Mouse (Mus musculus) activated CD4-positive, CD25-positive, alpha-beta regulatory T cell, adult 4 months (primary cell): ENCODE results near the gene Fam196b. TPM values are rescaled to one million over a fixed set of nuclear protein-coding genes. Genes with fewer than 3 reads are reported as not detected.

Experiments used
- ATAC-seq: one replicate; pipeline ENCODE4 v1.8.0; 2017
- polyA plus RNA-seq, 2 experiments: library from polyadenylated mRNA; unstranded; fragments of 100-300 nt; shearing (Covaris generic); gene quantifications; one replicate each; pipeline ENCODE4 v1.2.1; 2017

The Fam196b gene
- 1 to 10 TPM; 5.7 to 6.7 TPM for polyA plus RNA-seq

GRCm38 (mm10) chr11:34314534-34315379 is at the start of gene Fam196b:
Fam196b (plus strand) TSS chr11:34314822.
- ATAC-seq = no peak

GRCm38 (mm10) chr11:34272016-34272415 is 42.6 kb upstream of the Fam196b start:
- no peak for ATAC-seq

GRCm38 (mm10) chr11:34275941-34276340 is 38.7 kb upstream of the Fam196b start:
- ATAC-seq = no peak

- ATAC-seq = no peak
These were observed 38.1 kb upstream of the Fam196b start for GRCm38 (mm10) chr11:34276363-34277046.

- ATAC-seq = no peak
These were observed 37.6 kb upstream of the Fam196b start for GRCm38 (mm10) chr11:34277047-34277445.

- ATAC-seq = no peak
These were observed 30.4 kb upstream of the Fam196b start for GRCm38 (mm10) chr11:34284124-34284808.

GRCm38 (mm10) chr11:34290265-34290664 is 24.4 kb upstream of the Fam196b start:
- ATAC-seq = no peak

GRCm38 (mm10) chr11:34290708-34291107 is 23.9 kb upstream of the Fam196b start:
- no peak for ATAC-seq

GRCm38 (mm10) chr11:34291304-34291703 is 23.3 kb upstream of the Fam196b start:
- ATAC-seq = no peak

GRCm38 (mm10) chr11:34297698-34298378 is 16.8 kb upstream of the Fam196b start:
- ATAC-seq = no peak

GRCm38 (mm10) chr11:34299550-34299949 is 15.1 kb upstream of the Fam196b start:
- no peak for ATAC-seq

- no peak for ATAC-seq
These were observed 14.6 kb upstream of the Fam196b start for GRCm38 (mm10) chr11:34300064-34300463.

GRCm38 (mm10) chr11:34306231-34306630 is 8.4 kb upstream of the Fam196b start:
- ATAC-seq = no peak

- ATAC-seq = no peak
These were observed 5.9 kb upstream of the Fam196b start for GRCm38 (mm10) chr11:34308731-34309130.

- no peak for ATAC-seq
These were observed 5.3 kb upstream of the Fam196b start for GRCm38 (mm10) chr11:34309360-34309759.

GRCm38 (mm10) chr11:34311717-34312116 is 2.9 kb upstream of the Fam196b start:
- no peak for ATAC-seq

GRCm38 (mm10) chr11:34312208-34312607 is 2.4 kb upstream of the Fam196b start:
- ATAC-seq = no peak

GRCm38 (mm10) chr11:34315383-34315782 is 761 bp downstream of the Fam196b start:
- ATAC-seq = no peak

- no peak for ATAC-seq
These were observed 1.6 kb downstream of the Fam196b start for GRCm38 (mm10) chr11:34316176-34316575.

GRCm38 (mm10) chr11:34317001-34317400 is 2.4 kb downstream of the Fam196b start:
- ATAC-seq = no peak

- no peak for ATAC-seq
These were observed 4.7 kb downstream of the Fam196b start for GRCm38 (mm10) chr11:34319282-34319681.

GRCm38 (mm10) chr11:34323664-34324063 is 9.0 kb downstream of the Fam196b start:
- no peak for ATAC-seq
